Mouse (Mus musculus): ENCODE measurements around the gene Atp9a.

DNA sequence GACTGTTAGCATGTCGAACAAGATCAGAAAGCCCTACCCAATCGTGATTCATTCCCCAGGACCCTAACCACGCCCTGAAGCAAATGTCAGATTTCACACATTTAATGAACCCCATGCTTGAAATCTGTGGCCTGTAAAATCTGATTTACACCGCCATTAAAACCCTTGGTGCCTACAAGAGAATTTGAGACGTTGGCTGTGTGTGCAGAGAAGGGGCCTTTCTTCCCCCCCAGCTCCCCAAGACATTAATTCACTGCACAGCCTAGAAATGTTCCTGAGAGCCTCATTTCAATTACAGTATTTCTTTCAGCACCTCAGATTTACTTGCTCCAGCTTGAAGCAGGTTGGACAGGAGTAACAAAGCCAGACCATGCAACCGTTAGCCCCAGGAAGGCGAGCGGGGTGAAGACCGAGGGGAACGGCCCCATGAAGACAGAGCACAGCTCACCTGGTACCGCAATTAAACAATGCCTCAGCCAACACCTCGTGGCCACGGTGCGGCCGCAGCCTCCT is 123.9 kb downstream of the Atp9a start:
- TF ChIP-seq ZC3H11A (IDR thresholded peaks at IDR 0.05; ENCODE audit: borderline replicate concordance, low read depth, low read length): no peak
- TF ChIP-seq ZNF384 (IDR thresholded peaks at IDR 0.05; ENCODE audit: low read depth, low read length): no peak
- TF ChIP-seq HCFC1 (IDR thresholded peaks at IDR 0.05; ENCODE audit: borderline replicate concordance, insufficient read depth, low read length): no peak
- no peak for TF ChIP-seq CHD2 (IDR thresholded peaks at IDR 0.05; ENCODE audit: low read depth, low read length)
